Mouse (Mus musculus): Measurements from ENCODE around the gene Drd4.

Gene Drd4

GRCm38 (mm10) chr7:141317619-141318132, 25.9 kb downstream of the Drd4 start:
- no peak for TF ChIP-seq GATA4 (IDR thresholded peaks at IDR 0.05; ENCODE audit: insufficient replicate concordance, low read length)

DNA sequence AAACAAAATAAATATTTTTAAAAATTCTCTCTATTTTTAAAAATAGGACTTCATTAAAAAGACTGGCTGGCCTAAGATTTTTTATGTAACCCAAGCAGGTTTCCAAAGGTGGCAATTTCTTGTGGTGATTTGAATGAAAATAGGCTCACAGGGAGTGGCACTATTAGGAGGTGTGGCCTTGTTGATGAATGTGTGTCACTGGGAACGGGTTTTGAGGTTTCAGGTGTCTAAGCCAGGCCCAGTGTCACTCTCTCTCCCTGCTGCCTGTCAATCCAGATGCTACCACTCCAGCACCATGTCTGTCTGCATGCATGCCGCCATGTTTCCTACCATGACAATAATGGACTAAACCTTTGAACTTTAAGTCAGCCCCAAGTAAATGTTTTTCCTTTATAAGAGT, 27.6 kb downstream of the Drd4 start:
- TF ChIP-seq GATA4 (IDR thresholded peaks at IDR 0.05; ENCODE audit: insufficient replicate concordance, low read length): no peak

GRCm38 (mm10) chr7:141324686-141325085, 32.9 kb downstream of the Drd4 start:
- TF ChIP-seq GATA4 (IDR thresholded peaks at IDR 0.05; ENCODE audit: insufficient replicate concordance, low read length): no peak

DNA sequence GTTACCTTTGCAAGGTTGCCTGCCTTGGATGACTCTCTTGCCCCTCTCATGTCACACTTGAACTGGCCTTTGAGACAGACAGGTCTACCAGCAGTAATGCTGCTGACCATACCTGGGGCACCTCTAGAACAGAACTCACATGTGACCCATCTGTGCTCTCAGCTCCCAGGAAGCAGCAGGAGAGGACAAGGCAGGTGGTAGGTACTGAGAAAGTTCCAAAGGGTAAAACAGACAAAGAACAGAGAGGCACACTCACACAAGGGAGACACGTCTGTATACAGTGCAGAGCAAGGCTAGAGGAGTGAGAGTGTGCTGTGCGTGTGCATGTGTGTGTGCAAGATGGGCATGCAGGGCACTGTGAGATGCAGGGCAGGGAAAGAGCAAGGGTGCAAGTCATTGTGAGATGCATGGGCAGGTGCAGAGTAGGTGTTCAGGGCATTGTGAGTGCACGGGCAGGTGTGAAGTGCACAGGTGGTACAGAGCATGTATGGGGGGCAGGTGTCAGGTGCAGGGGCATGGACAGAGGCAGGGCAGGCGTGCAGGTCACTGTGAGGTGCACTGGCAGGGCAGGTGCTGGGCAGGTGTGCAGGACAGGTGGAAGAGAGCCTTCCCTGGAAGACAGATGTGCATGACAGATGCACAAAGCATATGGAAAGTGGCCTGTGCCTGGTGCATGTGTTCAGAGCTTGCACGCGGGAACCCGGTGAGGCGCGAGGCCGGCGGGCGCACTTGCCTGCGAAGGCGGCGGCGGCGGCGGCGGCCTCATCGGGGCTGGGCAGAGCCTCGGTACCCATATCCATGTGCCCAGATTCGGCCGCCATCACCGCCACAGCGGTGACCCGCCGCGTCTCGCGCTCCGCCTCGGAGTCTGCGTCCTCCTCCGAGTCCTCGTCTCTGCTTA, 35.0 kb downstream of the Drd4 start:
- no peak for TF ChIP-seq GATA4 (IDR thresholded peaks at IDR 0.05; ENCODE audit: insufficient replicate concordance, low read length)

GRCm38 (mm10) chr7:141327469-141328372, 35.9 kb downstream of the Drd4 start, which contains the start of the genes Deaf1 and Tmem80:
Gene Deaf1 (minus strand): TSS chr7:141327690.
Gene Tmem80 (plus strand): TSS chr7:141327739.
- TF ChIP-seq GATA4 (IDR thresholded peaks at IDR 0.05; ENCODE audit: insufficient replicate concordance, low read length): peak; percentile 24; the same call in 1 of the 2 replicates

GRCm38 (mm10) chr7:141328373-141328990, 36.7 kb downstream of the Drd4 start:
- no peak for TF ChIP-seq GATA4 (IDR thresholded peaks at IDR 0.05; ENCODE audit: insufficient replicate concordance, low read length)

DNA sequence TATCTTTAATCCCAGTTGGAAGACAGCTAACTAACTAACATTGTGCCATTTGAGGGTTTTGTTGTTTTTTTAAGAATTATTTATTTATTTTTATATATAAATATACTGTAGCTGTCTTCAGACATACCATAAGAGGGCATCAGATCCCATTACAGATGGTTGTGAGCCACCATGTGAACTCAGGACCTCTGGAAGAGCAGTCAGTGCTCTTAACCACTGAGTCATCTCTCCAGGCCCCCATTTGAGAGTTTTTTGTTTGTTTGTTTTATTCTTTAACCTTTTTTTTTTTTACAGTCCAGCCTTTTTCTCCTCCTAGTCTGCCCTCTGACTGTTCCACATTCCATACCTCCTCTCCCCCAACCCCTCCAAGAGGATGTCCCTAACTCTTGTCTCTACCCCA, 38.9 kb downstream of the Drd4 start:
- no peak for TF ChIP-seq GATA4 (IDR thresholded peaks at IDR 0.05; ENCODE audit: insufficient replicate concordance, low read length)

GRCm38 (mm10) chr7:141331990-141332389, 40.2 kb downstream of the Drd4 start:
- no peak for TF ChIP-seq GATA4 (IDR thresholded peaks at IDR 0.05; ENCODE audit: insufficient replicate concordance, low read length)

DNA sequence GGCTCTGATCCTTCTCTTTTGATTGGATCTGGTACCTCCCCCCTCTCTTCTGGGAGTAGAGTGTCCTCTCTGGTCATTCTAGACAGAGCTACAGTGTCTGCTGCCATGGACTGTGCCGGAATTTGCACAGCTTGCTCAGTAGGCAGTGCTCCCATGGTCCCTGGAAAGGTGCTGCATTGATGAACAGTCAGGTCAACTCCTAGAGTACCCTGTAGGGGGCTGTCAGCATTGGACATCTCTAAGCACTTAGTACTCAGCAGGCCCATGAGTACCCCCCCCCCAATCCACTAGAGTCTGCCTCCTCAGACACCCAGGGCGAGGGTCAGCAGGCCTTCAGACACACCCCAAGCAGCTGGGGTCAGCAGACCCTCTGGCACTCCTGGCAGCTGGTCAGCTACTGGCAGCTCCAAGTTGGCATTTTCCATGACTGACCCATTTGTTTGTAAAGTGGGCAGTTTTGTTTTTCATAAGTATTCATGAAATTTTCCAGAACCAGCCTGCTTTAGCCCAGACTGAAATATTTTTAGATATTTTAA, 43.3 kb downstream of the Drd4 start:
- no peak for TF ChIP-seq GATA4 (IDR thresholded peaks at IDR 0.05; ENCODE audit: insufficient replicate concordance, low read length)

GRCm38 (mm10) chr7:141335682-141336081, 43.9 kb downstream of the Drd4 start:
- TF ChIP-seq GATA4 (IDR thresholded peaks at IDR 0.05; ENCODE audit: insufficient replicate concordance, low read length): no peak

GRCm38 (mm10) chr7:141336296-141336695, 44.5 kb downstream of the Drd4 start:
- TF ChIP-seq GATA4 (IDR thresholded peaks at IDR 0.05; ENCODE audit: insufficient replicate concordance, low read length): no peak

DNA sequence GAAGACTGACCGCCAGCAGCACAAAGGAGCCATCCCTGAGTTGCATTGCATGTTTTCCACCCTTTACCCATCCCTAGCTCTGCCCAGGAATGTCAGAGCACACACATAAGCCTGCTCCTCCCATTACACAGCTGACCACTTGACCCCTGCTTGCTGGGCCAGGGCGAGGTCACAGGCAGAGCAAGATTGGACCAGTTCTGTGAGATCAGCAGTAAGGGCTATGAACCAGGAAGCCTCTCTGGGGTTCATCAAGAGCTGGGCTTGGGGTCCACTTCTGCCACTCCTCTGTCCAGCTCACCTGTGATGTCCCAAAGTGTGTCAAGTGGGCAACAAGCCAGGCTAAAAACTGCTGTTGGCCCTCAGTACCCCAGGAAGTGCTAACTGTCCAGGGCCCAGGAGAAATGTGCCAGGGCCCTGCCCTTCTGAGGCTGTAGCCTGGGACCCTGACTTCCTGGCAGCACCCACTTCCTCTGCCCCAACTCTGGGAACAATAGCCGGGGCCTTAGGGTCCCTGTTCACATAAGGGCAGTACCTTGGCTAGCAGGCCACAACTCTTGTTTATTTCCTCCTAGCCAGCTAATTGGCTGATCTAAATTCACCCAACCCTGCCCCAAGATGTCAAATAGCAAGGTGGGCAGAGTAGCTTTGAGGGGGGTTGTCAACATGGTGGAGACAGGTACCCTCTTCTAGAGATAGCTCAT, 46.1 kb downstream of the Drd4 start:
- no peak for TF ChIP-seq GATA4 (IDR thresholded peaks at IDR 0.05; ENCODE audit: insufficient replicate concordance, low read length)

GRCm38 (mm10) chr7:141338576-141339131, 46.8 kb downstream of the Drd4 start, which contains the start of gene Eps8l2:
Gene Eps8l2 (plus strand): TSS chr7:141338880.
- TF ChIP-seq GATA4 (IDR thresholded peaks at IDR 0.05; ENCODE audit: insufficient replicate concordance, low read length): no peak
